Mouse (Mus musculus) T-helper 17 cell (primary cell): ENCODE results near the gene Eif5b.
"Not testable (repeated sequence)": the region's sequence is repeated elsewhere in the genome, so short reads cannot be mapped to it uniquely, and the experiment has no call there.

Experiments used
- in situ Hi-C, 2 experiments: fragments of 300-600 bp; cut with MboI, MseI; formaldehyde crosslinking; loops; 1 replicate in 1 of 2; 2 replicates in 1 of 2; pipeline ENCODE4 v1.15.1; 2025; ENCODE audit warnings: high pct_unique_total_duplicates in 2 of 2

Eif5b gene

DNA sequence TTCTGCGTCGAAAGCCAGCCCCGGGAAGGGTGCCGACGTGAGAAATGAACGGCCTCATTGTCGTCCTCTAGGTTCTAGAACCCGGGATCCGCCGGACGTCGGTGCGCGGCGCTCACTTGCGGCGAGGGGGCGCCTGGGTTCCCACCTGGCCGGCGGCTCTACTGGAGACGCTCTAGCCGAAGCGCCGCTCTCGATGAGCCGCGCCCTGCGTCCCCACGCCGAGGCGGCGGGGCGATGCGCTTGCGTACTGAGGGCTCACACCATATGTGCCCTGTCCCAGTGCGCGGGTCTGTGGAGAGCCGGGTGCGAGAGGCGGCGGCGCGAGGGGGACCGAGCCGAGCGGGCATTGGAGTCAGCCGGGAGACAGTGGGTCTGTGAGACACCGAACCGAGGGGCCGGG is at the start of gene Eif5b, which contains the start of gene Txndc9:
Gene Eif5b, plus strand, starts transcription at position 144 of the 400 bp plus-strand sequence.
Gene Txndc9, minus strand, starts transcription at position 27 of the 400 bp plus-strand sequence.
- in situ Hi-C loops: no loop called here

DNA sequence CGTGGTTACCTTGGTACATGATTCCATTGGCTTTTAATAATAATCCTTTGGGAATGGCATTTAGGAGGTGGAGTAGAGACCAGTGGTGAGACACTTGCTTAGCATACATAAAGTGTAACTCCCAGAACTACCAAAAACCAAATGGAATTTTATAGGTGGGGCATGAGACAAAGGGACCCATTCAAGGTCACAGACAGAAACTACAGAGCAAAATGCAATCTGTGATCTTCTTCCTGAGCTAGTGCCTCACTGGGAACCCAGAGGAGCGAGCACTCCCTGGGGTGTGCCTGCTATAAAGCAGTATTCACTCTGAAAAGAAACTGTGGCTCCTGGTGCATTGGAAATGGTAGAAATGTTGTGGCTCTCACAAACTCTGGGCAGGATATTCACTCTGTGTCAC is 48.9 kb upstream of the Eif5b start:
- in situ Hi-C loops: loop anchor here in 1 of 2 experiments (5.0 to 10.0 kb wide), 2 partner anchors 42 to 1476 kb away; no protein-coding TSS in a partner anchor

DNA sequence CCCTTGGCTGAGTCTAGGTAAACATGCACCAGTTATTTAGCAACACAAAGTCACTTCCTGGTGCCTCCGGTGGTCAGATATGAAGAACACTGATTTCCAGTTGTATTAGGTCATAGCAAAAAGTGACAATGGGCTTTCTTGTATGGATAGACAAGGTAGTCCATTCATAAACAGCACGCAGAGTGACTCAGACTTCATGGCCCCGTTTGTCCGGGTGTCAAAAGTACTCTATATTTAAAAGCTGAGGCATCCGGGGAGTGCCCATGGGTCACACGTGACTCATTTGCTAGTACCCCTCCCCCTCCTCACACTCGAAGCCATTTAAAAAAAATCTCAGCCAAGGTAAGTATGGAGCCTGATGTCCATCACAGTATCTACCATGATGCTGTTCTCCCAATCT is 43.0 kb upstream of the Eif5b start:
- in situ Hi-C loops: no loop called here

DNA sequence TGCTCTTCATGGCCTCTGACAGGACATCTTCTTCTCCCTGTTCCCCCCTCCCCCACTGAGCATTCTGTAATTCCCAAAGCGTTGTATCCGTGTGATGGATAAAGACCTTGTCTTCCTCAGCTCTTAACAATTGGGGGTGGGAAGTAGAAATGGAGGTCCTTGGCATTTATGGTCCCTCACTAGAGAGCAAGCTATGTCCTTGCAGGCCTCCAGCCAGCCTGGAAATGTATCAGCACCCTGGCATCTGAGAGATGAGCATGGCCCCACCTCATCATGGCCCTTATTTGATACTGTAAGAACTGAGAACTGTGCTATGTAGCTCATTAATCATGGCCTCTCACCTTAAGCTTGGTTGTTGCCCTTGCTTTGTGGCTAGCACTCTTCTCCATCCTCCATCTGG is 42.6 kb upstream of the Eif5b start:
- in situ Hi-C loops: no loop called here

DNA sequence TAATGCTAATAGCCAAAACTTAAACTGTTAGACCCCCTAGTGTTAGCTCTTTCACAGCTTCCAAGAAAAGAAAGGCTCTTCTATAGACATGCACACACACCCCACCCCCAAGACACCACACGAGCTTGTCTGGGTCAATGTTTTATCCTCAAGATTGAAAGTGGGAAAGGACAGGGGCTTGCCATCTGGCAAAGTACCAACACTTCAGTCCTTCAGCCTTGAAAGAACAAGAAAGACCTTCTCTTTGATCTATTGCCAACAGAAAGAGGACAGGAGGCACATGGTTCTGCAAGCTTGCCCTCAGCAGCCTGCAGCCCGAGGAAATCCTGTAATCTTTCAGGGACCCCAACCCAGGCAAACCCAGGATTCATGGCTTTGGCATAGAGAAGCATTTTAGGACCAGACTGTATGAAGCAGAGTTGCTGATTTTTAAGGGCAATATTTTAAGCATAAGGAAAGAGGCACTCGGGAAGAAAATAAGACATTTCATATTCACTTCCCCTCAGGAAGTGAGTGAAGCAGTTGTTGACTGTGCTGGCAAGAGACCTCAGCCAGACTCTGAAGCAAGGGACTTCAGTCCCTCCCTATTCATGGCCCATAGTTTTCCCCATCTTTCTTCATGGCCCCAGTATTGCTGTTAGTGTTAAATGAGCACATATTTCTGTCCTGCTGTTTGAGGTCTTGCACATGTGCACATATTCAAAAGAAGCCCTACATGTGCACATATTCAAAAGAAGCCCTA is 40.9 kb upstream of the Eif5b start:
- in situ Hi-C loops: no loop called here

DNA sequence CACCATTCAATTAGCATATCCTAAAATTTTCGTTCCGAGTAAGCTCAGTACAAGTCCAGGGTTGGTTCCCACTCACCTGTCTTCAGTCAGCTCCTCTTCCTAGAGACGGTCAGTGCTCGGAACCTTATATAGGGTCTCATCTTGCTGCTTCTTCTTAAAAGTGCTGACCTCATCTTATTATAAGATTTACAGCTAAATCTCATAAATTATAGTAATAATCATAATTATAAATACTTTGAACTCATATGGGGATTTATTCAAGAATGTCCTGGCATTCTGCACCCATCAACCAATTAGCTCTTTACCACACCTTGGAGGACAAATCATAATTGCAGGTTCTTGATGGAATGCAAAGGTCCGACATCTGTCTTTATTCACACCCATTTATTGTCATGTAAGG is 40.2 kb upstream of the Eif5b start, which contains the start of gene Lyg1:
Gene Lyg1, minus strand, starts transcription at position 101 of the 400 bp plus-strand sequence.
- in situ Hi-C loops: no loop called here

DNA sequence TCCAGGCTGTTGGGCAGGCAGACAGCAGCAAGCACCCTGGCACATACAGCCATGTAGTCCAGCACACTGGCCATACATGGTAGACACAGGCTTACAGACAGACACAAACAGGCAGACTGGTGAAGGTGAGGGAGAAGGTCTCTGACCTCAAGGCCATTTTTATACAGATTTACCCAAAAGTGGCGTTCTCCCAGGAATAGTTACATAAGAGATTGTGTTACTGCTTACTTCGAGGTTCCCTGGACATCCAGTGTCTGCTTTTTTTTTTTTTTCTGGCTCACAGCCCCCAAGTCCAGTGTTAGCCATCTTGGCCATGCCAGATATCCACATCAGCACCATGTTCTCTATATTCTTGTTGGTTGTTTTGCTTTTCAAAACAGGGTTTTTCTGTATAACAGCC is 39.3 kb upstream of the Eif5b start:
- in situ Hi-C loops: no loop called here

DNA sequence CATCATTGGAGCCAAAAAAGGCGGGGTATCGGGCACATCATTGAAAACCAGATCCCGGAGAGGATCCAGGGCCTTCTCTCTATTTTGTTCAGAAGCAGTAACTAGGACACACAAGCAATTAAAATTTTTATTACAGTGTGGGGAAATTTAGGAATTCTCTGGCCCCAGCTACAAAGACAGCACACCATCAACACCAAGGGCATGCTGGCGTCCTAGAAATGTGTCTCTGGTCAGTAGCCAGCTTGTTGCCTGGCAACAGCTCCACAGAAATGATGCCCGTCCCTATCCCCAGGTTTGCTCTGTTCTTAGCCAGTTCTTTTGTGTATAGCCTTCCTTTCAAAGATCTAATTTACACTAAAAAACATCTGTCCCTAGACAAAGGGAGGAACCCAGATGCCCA is 38.3 kb upstream of the Eif5b start:
- in situ Hi-C loops: no loop called here

DNA sequence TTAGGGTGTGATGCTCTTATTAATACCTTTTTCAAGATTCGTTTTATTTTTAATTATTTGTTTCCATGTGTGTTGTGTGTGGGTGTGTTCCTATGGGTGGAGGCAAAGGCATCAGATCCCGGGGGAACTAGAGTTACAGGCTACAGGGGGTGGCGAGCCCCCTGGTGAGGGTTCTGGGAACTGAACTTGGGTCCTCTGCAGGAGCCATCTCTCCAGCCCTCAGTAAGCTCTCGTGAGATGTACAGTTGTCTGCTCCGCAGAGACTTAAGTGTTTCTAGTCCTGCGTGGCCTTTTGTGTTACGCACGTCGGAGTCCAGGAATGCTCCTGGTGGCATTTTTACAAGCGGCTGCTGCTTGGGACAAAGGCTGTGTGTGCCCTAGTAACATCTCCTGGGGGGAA is 32.2 kb upstream of the Eif5b start:
- in situ Hi-C loops: no loop called here

DNA sequence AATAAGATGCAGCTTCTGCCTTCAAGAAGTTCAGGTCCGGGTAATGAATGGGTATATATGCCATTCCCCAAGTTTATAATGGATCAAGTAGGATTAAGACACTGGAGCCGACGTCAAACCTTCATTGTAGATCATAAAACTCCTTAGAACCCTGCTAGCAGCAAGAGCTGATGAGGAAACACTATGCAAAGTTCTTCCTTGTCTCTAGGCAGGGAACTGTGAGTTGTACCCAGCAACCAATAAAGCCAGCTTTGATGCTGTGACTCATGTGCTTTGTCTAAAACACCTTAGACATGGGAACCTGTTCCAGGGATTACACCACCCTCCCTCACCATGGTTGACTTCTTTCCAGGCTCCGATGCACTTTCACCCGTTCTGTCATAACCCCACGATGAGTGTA is 29.1 kb upstream of the Eif5b start:
- in situ Hi-C loops: no loop called here

DNA sequence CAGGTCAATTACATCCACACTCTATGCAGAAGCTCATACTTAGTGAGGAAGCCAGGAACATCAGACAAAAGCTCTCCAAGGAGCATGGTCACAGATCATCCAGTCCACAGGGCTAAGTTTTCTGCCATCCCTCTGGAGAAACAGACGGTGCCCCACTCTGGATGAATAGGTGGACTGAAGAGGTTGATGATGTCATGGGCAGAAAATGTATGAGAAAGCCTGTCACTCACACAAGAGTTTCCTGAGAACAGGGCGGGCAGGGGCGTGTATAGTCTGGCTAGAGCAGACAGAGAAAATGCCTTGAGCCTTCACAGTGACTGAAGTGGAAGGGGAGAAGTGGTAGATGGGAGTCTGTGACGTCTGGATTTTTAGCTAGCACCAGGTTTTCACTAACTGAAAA is 26.3 kb upstream of the Eif5b start:
- in situ Hi-C loops: no loop called here

DNA sequence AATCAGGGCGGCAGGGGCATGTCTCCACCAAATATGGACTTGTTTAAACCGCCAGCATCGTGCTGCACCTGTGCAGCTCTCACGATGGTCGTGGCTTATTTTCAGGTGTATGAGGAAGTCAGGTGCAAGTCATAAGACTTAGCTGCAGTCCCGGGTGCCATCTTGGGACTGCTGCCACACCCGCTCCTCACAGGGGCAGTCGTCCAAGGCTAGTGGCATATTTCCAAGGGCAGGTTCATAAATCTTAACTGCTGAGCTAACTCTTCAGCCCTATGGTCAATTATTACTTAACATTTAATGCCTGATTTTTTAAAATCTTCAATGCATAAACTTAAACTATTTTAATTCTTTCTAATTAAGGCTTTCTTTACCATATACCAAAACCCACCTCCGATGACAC is 21.1 kb upstream of the Eif5b start:
- in situ Hi-C loops: not testable (repeated sequence)

DNA sequence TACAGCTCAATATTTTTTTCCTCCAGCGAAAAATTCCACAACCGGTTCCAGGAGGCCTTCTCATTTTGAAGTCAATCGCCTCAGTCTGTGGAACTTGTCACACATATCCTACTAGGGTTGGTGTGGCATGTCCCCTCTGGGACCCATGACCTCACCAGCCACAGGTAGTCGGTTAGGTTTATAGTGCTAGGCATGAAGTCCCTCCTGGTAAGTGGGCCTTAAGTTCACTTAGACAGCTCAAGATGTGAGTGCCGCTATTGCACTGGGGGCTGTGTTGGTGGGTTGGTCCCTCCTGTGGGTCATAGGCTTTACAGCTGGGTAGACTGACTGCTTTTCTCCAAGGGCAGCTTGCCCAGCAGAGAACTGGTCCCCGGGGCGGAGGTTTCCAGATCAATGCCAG is 20.5 kb upstream of the Eif5b start:
- in situ Hi-C loops: no loop called here

DNA sequence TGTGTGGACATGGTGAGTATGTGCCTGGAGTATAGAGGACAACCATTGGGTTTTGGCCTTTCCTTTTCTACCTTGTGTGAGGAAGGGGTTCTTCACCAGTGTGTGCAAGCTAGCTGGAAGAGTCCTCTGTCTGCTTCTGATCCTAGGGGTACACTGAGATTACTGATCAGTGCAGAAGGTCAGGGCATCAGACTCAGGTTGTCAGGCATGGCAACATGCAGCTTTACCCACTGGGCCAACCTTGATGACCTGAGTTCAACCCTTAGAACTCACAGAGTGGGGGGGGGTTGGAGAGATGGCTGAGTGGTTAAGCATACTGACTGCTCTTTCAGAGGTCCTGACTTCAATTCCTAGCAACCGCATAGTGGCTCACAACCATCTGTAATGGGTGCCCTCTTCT is 13.5 kb upstream of the Eif5b start:
- in situ Hi-C loops: no loop called here

DNA sequence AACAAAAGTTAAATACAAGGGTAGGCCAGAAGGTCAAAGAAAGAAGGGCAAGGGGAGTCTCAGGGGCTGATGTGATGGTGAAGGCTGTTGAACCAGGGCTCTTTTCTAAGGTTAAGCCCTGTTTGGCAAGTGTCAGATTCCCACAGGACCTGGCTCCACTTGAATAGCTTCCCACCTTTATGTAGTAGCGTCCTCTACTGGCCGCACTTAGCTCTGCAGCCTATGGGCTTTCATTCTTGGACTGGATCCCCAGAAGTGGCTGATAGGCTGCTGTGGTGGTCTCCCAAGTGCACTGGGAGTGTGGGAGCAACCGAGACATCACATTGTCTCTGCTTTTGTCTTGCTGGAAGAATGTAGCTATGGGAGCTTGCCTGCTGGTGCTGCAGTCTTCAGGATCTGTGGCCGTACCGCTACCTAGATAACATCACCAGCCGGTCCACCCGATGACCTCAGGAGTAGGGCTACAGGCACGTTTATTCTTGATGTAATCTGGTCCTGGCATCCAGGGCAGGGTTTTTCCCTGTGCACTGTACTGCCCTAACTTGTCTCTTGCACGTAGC is 12.0 kb upstream of the Eif5b start:
- in situ Hi-C loops: no loop called here

DNA sequence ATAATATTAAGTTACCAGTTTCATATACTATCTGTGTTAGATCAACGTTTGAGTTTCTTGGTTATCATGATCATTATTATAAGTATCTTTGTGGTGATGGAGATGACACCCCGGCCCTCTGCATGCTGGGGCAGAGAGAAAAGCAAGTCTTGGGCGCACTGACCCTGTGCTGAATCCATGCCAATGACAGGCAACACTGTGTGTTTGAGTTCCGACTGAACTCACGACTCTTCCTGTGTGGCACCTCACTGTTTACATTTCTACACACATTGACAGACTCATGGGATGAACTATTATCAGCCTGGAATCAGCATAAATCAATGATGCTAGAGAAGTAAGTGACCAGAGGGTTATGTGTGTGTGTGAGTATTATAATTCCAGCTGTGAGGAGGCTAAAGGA is 10.0 kb upstream of the Eif5b start:
- in situ Hi-C loops: no loop called here

DNA sequence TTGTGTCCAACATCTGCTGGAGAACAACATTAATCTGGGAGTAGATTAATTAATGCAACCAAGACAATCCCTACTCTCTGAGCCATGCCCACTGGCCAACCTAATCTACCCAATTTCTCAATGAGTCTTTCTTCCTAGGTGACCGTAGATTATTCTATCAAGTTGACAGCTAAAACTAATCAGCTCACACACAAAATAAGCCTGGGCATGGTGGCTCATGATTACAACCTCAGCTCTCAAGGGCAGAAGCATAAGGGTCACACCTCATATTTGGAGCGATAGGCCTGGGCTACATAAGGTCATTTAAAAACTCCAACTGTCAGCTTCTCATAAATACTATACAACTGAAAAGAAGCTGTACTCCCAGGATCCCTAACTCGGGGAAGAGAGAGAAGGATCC is 1.6 kb upstream of the Eif5b start:
- in situ Hi-C loops: no loop called here

DNA sequence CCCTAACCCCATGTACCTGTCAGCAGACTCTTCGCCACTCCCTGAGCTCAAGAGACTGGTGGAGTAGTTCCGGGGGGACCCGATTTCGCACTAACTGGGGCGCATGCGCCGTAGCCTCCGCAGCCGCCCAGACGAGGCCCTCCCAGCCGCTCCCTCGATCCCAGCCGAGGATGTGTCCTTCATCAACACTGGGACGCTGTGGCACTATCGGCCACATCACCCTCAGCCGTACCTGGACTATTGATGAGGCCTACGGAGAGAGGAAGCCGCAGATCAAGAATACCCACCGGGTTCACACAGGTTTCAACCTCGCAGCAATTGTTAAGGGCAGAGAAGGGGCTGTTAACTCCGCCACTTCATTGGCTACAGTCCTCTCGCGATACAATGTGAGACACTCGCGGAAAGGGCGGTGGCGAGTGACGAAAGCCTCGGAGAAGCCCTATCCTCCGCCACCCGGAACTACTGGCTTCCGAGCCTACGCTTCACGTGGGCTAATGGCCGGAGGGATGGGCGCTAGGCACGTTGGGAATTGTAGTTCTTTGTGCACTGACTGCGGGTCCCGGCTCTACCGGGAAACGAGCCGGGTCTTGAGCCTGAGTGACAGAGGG is 829 bp upstream of the Eif5b start:
- in situ Hi-C loops: no loop called here

DNA sequence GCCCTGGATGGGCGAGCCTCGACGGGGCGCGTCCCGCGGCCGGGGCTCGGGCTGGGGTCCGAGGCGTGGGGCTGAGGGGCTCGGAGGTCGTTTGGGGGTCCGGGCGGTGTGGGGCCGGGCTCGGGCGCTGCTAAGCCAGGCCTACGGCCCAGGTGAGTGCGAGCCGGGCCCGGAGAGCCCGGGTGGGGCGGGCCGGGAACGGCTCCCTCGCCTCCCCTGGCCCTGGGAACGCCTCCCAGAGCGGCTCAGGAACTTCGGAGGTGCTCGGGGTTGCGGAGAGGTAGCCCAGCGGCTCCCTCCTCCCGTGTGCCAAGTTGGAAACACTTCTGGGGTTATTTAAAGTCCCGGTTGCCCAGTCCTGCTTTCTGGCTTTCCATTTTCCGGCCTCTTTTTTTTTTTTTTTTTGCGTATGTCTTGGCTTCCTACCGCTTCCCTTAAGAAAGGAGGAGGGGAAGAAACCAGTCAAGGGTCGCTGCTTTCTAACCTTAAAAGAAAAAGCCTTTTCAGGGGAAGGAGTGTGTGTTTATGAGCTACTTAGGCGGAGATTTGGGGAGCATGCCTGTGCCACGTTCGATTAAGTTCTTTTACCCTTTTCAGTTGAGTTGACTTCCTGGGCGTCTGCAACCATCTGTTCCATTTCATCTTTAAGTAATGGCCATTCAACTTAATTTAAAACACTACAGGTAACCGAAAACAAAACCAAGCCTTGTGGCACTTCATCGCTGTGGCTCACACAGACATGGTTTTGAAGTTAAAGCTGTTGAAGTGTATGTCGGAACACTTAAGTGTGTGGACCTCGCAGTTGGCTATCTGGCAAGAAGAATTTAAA is 775 bp downstream of the Eif5b start:
- in situ Hi-C loops: no loop called here

DNA sequence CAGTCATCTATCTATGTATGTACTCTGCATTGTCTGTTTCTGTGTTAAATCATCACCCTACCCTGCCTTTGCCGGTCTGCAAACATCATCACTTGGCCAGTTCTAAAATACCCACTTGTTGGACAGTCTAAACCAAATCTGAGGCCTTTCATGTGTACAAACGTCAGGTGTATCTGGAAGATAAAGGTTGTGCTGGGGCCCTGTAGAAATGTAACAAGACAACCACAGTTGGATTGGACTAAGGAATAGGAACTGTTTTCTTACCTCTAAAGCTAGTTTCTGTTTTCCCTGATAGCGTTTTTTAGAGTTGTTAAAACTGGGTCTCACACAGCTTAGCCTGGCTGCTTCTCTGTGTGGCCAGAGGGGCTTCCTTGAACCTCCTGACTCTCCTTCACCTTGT is 1.7 kb downstream of the Eif5b start:
- in situ Hi-C loops: no loop called here

DNA sequence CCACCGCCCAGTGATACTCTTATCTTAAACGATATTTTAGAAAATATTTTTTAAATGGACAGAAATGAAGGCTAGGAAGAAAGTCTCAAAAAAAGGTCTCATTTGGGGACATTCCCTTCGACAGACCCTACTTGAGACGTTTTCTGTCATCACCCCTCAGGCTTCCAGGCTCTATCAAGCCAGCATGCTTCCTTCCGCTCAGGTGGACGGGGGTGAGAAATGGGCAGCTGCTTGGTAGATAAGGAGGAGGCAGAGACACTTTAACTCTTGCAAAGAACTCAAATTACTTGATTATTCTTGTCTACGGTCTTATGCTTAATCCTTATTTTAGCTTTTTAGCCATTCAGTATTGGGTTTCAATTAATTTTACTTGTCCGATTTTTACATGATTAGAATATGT is 3.0 kb downstream of the Eif5b start:
- in situ Hi-C loops: no loop called here

DNA sequence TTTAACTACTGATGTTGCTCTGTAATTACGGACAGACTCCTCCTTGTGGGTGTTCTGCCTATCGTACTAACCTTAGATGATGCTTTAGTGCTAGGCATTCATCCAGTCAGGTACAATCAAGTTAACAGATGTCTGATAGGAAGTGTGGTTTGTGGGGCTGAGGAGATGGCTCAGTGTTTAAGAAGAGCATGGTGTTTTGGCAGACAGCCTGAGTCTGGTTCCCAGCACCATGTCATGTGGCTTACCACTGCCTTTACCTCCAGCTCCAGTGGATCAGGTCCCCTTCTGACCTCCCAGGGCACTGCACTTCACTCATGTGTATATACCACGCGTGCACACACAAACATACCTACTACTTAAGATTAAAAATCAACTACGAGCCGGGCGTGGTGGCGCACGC is 4.1 kb downstream of the Eif5b start:
- in situ Hi-C loops: no loop called here
